Mouse (Mus musculus) monocyte, adult 5-6 weeks (primary cell): ENCODE measurements around the gene Brd9. TPM values are rescaled to one million over a fixed set of nuclear protein-coding genes. Genes with fewer than 3 reads are reported as not detected.
A peak's percentile ranks its signal among the peaks of the same experiment; 100 is the strongest.
"Not testable (repeated sequence)": the region's sequence is repeated elsewhere in the genome, so short reads cannot be mapped to it uniquely, and the experiment has no call there.

ENCODE experiments used
- ATAC-seq: fragments of 153-309, 156-312 bp; replicated peaks from 2 replicates; pipeline ENCODE4 v1.8.0; 2017; ENCODE audit warnings: mild to moderate bottlenecking; ENCODE audit not compliant: low TSS enrichment, insufficient number of reproducible peaks, severe bottlenecking, poor library complexity, low FRiP score
- total RNA-seq: library from RNA; stranded (forward); fragments of 200-1000, 200-491, 200-594 nt; gene quantifications from 3 replicates; pipeline ENCODE4 v1.2.3, GENCODE M21; 2017

Brd9 gene
- total RNA-seq, 1 experiment from 2014 or later: 134 TPM

DNA sequence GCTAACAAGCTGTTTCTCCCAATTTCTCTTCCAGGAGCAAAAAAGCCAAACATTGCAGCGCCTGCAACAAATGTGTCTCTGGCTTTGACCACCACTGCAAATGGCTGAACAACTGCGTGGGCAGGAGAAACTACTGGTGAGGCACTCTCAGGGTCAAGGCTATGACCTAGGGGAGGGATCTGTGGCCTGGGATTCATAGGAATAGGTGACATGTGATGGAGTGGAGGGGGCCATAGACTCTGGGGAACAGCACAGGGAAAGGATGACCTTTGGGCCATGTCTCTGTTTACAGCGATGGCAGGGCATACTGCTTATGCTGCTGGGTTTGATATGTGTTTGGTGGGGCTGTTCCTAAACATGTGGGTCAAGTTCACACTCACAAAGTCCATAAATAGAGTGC is 36.9 kb downstream of the Brd9 start:
- no peak for ATAC-seq

DNA sequence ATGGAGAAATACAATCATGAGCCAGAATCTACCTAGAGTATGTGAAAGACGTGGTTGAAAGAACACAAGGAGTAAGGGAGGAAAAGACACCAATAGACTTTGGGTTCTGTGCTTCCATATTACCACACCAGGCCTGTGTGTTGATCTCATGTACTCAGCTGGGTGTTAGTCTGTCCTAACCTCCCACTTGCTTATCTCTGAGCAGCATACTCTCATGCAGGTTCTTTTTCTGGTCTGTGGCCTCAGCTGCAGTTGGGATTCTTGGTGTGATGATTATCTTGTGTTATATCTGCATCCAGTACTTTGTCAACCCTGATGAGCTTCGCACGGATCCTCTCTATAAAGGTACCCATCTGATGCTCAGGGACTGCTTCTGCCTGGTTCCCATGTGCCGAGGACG is 39.3 kb downstream of the Brd9 start:
- no peak for ATAC-seq

DNA sequence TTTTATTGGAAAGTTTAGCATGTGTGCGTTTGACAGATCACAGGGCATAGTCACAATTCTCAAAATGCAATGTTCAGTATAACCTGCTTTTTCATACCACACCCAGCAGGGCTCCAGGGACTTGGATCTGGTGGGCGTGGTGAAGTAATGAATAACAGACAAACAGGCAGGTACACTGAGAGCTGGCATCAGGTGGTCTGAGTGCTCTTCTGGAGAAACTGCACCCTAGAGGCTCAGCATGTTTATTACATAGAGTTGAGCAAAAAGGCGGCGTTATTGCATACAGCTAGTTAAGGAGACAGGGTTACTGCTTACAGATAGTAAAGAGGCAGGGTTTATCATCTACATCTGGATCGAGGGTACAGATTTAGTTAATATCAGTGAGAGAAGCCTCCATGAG is 52.7 kb downstream of the Brd9 start:
- ATAC-seq: no peak

DNA sequence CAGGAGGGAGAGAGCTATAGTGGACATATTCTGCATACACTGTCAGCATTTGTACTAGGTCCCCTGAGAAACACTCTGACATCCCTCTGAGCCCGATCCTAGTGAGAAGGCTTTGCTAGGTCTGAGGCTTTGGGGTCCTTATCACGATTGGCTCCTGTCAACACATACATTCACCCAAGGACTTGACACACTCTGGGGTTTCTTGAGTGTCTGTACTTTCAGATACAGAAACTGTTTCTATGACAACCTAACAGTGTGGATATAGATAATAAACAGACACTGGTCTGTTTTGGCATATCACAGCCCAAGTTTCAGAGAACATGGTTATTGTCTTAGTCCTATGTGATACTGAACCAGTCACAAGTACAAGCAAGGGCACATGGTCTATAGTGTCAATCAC is 53.1 kb downstream of the Brd9 start:
- ATAC-seq: no peak

DNA sequence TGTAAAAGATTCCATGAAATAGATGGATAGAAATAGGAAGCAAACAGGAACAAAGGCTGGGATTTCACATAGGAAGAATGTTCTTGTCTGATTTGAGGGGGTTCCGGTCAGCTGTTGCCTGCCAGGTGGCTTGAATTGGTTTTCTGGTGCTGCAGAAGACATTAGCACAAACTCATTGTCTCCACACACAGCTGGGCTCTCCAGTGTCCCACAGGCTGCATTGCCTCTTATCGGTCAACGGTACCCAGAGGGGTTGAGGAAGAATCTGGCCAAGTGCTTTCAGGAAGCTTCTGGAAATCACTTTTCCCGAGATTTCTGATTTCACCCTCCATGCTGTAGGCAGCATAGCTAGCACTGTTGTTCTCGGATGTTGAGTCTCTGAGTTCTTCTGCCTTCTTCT is 53.7 kb downstream of the Brd9 start:
- ATAC-seq: no peak

DNA sequence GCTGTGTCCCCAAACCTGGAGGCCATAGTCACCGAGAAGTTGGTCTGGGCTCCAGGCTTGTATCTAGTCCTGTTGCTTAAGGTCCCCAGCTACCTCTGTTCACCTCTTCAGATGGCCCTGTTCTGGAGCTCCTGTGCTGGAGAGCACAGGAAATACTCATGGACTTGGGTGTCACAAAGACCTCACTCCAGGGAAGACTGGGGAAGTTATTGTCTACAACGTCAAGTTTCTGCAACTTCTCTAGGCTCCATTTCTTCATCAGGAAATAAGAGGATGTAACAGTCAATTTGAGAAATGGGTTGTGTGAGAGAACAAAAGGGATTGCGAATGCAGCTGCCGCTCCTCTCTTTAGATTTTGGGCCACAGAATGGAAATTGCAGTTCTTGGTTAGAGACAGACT is 58.8 kb downstream of the Brd9 start:
- no peak for ATAC-seq

DNA sequence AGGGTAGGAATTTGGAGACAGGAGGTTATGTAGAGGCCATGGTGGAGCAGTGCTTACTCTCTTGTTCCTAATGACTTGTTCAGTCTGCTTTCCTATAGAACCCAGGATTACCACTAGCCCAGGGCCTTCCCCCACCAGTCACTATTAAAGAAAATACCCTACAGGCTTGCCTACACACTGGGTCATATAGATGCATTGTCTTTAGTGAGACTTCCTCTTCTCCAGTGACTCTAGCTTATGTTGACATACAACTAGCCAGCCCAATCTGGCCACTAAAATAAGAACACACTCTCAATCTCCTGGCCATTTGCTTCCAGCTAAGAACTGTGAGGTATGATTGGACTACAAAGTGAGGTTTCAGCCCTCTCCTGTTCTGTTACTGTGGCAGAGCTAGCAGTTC is 62.9 kb downstream of the Brd9 start:
- no peak for ATAC-seq

DNA sequence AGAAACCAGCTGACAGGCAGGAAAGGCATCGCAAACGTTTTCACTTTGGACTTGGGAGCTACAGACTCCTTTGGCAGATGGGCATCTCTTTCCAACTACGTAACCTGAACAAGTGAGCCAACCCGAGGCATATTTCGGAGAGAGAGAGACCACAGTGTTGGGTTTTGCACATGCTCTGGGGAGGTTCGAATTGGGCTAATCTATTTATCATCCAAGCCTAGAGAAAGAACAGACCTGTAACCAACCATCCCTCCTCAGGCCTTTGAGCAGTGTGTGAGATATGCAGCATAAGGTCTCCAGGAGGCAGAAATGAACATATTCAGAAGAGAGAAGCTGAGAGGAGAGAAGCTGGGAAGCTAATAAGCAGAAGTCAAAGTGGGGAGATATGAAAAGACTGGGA is 63.4 kb downstream of the Brd9 start:
- no peak for ATAC-seq

DNA sequence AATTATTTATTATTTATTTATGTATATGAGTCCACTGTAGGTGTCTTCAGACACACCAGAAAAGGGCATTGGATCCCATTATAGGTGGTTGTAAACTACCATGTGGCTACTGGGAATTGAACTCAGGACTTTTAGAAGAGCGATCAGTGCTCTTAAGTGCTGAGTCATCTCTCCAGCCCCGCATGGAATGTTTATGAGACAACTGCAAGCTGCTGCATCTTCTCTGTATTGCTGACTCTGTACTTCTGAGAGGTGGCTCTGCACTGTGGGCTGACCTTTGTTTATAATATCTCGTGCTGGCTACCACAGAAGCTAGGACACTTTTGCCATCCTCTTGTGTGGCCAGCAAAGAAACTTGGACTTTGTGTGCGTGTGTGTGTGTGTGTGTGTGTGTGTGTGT is 63.9 kb downstream of the Brd9 start:
- ATAC-seq: no peak

DNA sequence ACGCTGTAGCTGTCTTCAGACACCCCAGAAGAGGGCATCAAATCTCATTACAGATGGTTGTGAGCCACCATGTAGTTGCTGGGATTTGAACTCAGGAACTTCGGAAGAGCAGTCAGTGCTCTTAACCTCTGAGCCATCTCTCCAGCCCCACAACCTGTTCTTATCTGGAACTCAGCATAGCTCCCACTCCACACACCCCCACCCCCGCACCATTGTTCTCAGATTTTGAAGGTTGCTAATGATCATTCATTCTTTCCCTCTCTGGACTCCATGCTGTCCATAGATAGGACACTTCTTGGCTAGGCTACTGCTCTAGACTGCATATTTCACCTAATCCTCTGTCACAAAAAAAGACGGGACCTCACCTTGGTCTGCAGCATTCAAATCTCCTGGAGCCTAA is 69.3 kb downstream of the Brd9 start:
- not testable (repeated sequence) for ATAC-seq

DNA sequence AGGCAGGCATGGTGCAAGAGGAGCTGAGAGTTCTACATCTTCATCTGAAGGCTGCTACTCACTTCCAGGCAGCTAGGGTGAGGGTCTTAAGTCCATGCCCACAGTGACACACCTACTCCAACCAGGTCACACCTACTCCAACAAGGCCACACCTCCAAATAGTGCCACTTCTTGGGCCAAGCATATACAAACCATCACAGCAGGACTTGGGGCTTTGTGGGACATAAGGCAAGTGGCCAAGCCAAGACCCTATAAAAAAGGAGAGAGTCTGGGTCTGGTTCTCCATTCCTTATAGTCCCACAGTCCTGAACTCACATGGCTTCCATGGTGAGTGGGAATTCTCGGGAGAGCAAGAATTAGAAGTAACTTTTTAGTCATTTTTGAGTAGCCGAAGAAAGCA is 70.6 kb downstream of the Brd9 start:
- not testable (repeated sequence) for ATAC-seq

DNA sequence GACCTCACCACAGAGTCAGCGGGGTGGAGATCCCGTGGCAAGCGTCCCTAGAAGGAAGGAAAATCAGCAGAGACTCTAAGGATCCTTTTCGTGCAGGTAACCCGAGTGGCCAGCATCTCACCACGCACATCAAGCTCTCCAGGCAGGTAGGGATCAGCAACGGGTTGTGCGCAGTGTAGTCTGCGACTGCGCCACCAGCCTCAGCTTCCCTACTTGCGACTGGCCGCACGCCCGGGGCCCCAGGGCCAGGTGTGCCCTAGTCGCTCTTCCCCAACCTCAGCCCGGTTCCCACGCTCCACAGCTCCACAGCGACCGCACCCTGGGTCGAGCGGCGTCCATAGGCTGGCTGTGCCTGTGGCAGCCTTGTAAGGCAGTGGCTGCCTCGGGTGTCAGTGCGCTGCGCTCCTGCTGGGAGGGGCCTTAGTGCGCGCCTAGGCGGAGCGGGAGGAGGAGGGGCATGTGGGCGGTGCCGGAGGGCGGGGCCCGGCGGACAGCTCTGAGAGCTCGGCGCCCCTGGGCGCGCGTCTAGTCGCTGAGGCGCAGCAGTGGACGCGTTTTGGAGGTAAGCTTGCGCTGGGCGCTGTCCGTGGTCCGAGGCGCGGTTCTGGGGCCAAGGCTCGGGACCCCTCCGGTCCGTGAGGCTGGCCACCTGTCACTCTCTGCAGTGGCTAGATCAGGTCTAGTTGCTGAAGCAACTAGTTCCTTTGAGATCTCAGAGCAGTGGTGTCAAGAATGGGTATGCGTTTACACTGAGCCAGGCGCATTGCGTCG is 71.5 kb downstream of the Brd9 start, which contains the start of gene Tppp:
Gene Tppp (plus strand): TSS at position 460 of the 771 bp plus-strand sequence.
- peak; percentile 66 for ATAC-seq

DNA sequence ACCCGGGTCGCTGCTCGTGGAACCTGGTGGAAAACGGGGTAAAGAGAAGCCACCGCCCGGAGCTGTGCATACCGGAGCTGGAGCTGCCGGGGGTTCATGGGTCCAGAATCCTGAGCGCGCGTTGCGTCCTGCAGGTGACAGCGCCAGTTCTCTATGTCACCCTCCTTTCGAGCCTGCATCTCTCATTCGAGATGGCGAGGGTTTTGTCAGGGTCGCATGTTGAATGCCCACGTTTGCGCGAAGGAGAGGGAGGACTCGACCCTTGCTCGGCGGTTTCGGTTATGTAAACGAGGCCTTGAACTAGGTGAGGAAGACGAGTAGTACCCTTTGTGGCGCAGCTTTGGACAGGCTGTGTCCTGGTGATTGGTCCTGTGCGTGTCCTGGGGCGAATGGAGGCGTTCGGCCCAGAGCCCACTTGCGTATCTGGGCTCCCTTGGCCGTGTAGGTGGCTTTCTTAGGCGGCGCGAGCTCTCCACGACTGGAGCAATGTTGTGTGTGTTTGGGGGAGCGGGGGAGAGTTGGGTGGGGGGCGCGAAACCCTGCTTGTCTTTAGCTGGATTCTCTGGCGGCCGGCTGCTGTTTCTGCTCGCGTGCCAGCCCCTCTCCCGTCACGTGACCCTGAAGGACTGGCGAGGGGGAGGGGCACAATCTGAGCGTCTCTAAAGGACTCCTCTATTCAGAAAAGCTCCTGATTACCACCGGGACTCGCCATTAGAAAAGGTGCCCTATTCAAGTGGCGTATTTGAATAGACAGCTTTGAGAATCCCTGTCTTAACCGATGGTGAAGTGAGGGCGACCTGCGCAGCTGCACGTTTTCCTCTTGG is 72.4 kb downstream of the Brd9 start:
- ATAC-seq: no peak

Other genes starting within 250 kb of the Brd9 start
- gene Slc6a19, start 232.9 kb upstream of the Brd9 start, total RNA-seq: 0.19 to 0.21 TPM in 2 of 3 replicates, not detected in the other
- 13.8 to 45.3 TPM (median 22.3 TPM) in 3 replicates for gene Slc12a7, start 204.7 kb upstream of the Brd9 start, total RNA-seq
- gene Nkd2, start 90.2 kb upstream of the Brd9 start, total RNA-seq: not detected in 3 replicates
- gene Trip13, start within 50 bp of the Brd9 start, total RNA-seq: 1.4 to 3.0 TPM (median 2.7 TPM) in 3 replicates
- gene Zdhhc11, start 26.0 kb downstream of the Brd9 start, total RNA-seq: not detected in 3 replicates
- gene Tppp, start 71.6 kb downstream of the Brd9 start, total RNA-seq: 2.7 to 5.5 TPM (median 3.5 TPM) in 3 replicates
- gene Cep72, start 124.5 kb downstream of the Brd9 start, total RNA-seq: 1.5 to 3.5 TPM (median 2.3 TPM) in 3 replicates
- gene Slc9a3, start 183.6 kb downstream of the Brd9 start, total RNA-seq: not detected in 3 replicates